Mouse (Mus musculus): ENCODE data around the gene Boll. TPM values are rescaled to one million over a fixed set of nuclear protein-coding genes. Genes with fewer than 3 reads are reported as not detected.
"Not testable (repeated sequence)": the region's sequence is repeated elsewhere in the genome, so short reads cannot be mapped to it uniquely, and the experiment has no call there.

Boll gene
- total RNA-seq (2021), result under 1 TPM in 1 of 2 experiments, not detected in 1; 0.26 TPM
- long read RNA-seq, experiment 1, result 0 reads
- long read RNA-seq, experiment 2, result 0 reads

DNA sequence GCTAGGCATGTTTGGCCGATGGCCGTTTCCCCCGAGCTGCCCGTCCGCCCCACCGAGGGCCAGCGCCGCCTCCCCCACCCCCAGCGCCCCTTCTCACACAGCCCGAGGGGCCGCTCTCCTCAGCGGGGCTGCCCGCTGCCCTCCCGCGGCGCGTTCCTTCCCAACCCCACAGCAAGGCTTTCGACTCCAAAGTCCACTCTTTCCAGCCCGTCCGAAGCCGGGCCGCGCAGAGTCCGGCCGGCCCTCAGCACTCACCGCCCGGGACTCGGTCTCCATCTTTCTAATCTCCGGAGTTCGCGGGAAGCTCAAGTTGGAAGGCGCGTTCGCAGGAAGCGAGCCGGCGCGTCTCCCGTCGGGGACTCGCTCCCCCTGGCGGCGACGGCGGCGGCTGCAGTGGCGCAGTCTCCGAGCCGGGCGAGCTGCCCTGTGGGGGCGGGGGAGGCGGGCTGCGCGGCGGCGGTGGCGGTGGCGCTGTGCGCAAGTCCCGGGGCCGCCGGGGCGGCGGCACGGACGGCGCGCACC is at the start of gene Boll:
TSS of gene Boll (minus strand) at position 426 of the 522 bp plus-strand sequence.
- DNase-seq (ENCODE audit: low spot score), result peak; percentile 38

DNA sequence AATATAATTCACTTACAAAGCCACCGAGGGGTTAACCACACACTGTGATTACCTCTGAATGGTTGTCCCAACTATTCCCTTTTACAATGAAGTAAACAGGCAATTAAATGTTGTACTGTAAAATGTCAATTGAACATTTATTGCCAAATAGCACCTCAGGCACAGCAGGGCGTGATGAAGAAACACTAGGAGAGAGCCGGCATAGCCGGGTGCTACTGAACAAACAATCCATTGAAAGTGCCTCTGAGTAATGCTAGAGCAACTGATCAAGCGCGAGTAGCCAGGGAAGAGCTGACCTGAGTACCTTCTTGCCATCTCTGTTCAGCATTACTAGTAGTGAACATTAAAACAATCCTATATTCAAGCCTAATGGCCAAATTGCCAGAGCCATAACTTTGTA is 49.3 kb upstream of the Boll start:
- no peak for DNase-seq (ENCODE audit: low spot score)

DNA sequence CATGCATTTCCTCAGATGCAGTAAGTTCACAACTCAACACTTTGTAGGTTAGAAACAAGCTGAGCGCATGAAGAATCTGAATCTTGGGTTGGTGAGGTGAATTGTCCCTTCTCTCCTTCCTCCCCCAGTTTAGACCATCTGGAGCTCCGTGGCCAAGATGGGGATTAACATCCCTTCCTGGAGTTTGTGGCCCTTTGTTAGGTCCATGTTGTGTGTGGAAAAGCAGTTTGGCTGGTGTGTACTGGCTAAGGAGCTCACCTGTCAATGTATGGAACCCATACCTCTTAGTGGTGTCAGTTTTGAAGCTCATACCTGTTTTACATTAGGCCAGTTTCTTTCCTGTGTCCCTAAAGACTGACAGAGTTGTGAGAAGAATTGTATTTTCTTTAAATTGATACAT is 47.8 kb upstream of the Boll start:
- no peak for DNase-seq (ENCODE audit: low spot score)

DNA sequence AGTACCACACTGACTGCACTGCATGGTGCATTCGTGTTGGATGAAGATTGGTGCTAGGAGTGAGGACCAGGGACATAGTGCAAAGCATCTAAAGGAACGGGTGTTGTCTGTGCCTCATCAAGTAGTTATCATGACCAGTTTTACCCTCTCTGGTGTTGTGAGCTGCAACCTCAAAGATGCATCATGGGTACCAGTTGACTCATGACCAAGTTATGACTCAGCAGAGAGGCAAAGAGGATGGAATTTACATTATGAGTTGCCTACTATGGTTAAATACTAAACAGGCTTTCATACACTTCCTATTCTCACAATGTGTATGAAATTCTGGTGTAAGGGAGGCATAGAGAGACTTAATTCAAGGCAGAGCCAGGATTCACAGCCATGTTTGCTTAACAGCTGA is 47.4 kb upstream of the Boll start:
- DNase-seq (ENCODE audit: low spot score), result no peak

DNA sequence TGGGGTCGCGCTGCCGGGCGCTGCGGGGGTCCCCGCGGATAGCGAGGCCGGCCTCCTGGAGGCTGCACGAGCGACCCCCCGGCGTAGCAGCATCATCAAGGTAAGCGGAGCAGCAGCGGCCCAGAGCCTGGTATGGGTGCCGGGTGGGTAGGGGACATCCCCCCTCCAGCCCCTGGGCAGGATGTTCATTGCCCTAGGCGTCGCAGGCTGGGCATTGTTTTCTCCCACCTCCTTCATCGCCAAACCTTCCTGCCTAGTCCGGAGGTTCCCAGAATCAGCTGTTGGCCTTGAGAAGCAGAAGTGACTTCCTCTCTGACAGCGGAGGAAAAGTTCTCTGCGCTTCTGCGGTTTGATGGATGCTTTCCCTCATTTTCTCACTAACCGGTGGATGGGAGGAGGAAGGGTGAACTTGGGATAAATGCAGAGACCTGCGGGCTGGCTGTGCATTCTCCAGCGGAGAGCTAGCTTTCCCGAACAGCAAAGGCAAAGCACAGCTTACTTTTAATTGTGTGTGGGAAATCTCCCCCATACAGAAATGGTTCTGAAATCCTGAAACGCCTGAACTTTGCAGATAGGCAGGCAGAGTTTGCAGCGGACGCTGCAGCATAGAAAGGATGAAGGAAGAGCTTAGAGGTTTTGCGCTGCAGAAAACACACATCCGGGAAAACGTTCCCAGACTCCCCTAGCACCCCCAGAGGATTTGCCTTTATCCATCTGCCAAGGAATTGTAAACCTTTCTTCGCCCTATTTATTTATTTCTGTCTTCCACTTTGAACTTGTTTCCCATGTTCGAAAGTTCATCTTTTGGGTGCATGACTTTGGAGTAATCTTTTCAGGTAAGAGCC is 43.5 kb upstream of the Boll start:
- DNase-seq (ENCODE audit: low spot score), result peak; percentile 6

DNA sequence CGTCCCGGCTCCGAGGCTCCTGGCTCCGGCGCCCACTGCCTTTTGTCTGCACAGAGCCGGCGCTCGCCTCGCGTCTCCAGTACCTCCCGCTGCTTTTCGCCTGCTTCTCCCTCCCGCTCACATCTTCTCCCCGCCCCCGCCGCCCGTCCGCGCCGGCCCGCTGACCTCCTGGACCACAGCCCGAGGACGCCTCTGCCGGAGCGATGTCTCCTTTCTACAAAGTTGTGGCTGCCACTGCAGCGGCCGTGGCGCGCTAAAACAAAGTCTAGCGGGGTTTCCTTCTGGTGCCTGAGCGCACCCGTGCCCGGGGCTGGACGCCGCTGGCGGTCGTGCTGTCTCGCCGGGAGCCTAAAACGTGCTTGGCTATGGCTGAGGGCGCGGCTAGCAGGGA is 42.7 kb upstream of the Boll start:
- peak; percentile 78 for DNase-seq (ENCODE audit: low spot score)

DNA sequence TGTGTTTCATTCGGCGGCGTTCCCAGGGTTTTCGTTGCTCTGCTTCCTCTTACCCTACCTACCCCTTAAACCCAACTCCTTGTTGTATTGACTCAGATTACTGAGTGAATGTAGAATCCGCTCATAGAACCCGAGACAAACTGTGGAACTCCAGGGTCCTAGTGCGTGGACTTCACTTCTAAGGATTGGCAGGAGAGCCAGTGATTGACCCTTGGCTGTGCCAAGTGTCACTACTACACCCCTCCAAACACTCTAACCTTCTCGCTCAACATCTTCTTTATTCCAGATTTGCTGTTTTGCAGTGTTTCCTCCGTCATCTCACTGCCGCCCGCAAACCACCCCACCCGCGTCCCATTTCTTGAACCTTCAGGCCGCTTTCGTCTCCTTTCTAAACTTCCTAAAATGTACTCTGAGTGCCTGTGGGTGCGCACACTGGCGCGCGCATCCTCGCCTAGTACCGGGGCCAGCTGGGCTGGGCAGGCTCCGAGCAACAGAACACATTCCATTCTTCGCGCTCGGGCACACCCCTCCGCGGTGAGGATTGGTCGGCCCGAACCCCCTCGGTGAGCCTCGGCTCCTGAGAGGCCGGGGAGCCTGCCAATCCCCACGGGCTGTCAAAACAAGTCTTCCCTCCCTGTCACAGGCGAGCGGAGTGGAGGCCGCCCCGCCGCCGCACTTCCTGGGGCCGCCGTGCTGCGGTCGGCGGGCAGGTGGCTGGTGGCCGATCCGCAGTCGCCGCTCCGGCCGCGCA is 42.2 kb upstream of the Boll start, which contains the start of gene Plcl1:
TSS of gene Plcl1 (plus strand) at position 650 of the 751 bp plus-strand sequence.
- peak; percentile 96 for DNase-seq (ENCODE audit: low spot score)

DNA sequence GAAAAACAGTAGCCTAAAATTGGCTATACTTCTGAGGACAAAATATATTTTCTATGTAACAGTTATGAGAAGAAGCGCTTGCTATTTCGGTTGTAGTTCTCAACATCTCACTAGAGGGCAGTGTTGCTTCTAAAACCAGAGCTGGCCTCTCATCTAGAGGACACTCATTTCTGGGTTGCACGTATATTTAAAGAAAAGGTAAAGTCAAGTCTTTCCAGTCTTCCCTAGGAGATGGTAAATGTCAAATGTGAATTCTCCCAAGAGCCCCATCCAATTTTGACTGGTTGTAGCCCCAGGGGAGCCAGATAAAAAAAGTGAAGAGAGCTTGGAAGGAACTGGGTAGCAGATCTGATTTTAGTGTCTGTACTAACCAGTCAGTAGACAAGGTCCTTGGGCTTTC is 41.2 kb upstream of the Boll start:
- peak; percentile 82 for DNase-seq (ENCODE audit: low spot score)

DNA sequence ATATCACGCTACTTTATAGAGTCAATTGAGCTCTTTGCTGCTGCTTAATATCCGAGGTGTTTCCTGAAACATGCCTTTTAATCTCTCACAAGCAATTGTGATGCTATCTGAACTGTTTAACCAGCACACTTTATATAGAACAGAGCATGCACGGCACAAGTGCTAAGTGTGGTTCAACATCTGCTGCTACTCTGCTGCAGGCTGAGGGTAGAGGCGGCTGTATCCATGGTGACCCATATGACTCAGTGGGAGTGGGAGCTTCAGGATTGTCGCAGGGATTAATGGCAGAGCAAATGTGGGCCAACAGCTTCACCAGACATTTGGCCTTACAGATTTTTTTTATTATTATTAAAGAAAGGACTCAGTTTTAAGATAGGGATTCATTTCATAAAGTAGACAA is 36.6 kb upstream of the Boll start:
- DNase-seq (ENCODE audit: low spot score), result no peak

DNA sequence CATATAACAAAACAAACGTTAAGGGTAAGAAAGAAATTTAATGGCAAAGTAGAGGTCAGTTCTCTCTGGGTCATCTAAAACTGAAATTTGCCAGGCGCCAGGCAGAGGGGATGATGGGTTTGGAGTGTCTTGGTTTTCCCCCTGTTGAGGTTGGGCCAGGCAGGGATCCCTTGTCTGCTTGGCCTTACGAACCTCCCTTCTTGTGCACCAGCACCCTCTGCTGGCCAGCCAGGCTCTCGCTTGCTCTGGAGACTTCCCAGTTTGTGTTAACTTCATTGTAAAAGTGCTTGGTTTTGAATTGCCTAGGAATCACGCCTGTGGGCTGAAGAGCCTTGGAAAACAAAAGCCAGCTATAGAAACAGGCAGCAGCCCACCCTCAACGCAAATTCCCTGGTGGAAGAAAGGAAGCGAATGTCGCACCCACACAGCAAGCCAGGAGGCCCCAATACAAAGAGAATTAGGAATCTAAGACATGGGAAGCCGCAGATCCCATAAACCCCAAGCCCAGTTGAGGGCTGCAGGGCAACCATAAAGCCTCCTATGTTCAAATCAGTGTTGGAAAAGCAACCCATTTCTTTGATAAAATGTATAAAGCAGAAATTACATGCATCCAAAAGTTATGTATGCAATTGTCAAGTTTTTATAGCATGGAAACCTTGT is 20.0 kb upstream of the Boll start:
- peak; percentile 77 for DNase-seq (ENCODE audit: low spot score)

DNA sequence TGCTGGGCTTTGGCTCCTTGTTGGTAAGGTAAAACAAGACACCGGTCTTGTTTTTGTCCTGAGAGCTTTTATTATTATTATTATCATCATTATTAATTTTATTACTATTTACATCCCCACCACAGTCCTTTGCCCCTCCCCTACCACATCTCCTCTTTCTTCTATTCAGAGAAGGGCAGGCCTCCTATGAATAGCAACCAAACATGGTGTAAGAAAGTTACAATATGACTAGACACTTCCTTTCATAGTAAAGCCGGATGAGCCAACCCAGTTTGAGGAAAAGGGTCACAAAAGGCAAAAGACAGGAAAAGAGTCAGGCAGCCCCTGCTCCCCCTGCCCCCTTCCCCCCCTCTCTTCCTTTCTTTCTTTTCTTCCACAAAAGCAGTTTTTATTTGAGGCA is 17.3 kb upstream of the Boll start:
- no peak for DNase-seq (ENCODE audit: low spot score)

DNA sequence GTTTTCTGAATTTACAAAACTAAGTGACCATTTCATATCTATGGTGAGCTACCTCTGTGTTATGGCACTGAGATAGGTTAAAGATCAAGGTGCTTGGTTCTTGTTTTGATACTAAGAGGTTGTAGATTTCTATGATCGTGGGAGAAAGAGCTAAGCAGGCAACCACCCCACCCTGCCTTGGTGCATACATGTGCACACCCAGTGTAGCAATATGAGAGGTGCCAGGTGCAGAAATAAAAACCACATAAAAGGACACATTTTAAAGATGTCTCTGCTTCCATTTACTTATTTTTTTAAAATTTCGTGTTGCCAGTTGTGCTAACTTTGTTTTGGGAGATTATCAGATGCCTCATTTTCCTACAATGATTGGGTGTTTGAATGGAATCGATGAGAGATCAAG is 9.4 kb upstream of the Boll start:
- DNase-seq (ENCODE audit: low spot score), result no peak

DNA sequence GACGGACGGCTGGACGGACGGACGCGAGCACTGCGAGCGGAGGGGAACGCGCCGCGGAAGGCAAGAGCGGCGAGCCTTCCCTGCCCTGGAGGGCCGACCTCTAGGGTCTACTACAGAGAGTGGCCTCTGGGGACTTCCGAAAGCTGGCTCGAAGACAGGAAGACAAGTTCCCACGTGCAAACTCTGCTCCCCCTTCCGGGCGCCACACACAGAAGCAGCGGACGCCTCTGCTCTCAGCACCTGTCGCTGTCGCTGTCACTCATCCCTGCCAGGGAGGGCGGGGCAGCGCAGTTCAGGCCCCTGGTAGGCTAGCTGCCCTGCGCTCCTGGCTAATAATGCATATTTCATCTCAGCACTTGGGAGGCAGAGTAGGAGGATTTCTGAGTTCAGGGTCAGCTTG is 317 bp upstream of the Boll start:
- DNase-seq (ENCODE audit: low spot score), result peak; percentile 21

DNA sequence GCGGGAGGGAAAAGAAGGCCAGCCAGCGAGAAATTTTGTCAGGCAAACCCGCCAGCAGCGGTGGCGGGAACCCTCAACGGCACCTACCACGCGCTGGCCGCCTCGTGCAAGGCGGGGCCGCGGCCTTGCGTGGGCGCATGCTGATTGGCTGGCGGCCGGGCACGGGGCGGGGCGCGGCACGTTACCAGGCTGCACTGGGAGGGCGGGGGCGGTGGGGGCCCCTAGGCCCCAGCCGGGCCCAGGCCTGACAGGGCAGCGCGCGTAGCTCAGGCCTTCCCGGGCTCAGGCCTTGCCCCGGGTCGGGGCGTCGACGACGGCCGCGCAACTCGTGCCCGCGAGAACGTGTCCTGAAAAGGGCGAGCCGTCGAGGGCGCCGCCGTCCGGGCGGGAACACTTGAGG is 635 bp downstream of the Boll start:
- no peak for DNase-seq (ENCODE audit: low spot score)

DNA sequence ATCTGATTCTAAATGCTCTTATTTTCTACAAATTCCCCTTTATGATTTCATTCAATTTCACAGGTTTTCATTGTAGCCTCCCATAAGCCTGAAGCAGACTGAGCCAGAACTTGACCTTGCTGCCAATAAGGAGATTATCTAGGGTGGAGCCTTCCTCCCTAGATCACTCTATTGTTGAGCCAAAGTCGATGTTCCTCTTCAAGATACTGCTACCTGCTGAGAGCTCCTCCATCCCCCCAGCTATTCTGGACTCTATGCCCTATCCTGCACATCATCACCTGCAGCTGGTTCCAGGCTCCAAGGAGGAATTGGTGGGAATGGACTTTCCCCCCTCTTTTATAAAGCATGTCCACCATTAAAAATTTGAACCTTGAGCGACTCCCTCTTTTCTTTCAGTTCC is 11.4 kb downstream of the Boll start:
- DNase-seq (ENCODE audit: low spot score), result not testable (repeated sequence)

DNA sequence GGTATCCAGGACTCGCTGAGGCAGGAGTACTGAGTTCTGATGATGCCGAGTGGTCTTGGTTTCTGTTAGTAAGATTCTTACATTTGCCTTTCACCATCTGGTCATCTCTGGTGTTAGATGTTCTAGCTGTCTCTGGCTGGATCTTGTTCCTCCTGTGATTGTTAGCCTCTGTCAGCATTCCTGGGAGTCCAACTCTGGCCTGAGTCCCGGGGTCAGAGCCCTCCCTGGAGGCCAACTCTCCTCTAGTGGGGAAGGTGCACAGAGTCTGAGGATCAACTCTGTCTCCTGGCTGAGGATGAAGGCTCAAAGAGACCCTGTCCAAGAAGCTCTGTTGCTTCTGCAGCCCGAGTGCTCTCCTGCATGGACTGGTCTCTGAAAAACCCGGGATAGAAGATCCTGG is 37.8 kb downstream of the Boll start:
- DNase-seq (ENCODE audit: low spot score), result not testable (repeated sequence)

DNA sequence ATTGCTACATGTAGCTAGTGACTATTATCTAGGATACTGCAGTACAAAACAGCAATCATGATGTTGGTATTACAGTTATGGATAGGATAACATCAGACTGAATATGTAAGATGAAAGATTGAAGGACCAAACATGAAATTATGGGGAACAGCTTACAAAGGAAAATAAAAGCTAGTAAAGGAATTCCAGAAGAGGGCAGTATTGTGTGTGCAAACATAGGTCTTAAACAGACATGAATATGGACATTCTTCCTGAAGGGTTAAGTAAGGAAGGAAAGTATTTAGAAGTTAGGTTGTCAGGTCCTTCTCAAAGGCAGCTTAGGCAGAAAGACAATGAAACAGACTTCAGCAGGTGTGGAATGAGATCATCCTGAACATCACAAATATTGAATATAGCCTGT is 62.2 kb downstream of the Boll start:
- no peak for DNase-seq (ENCODE audit: low spot score)

DNA sequence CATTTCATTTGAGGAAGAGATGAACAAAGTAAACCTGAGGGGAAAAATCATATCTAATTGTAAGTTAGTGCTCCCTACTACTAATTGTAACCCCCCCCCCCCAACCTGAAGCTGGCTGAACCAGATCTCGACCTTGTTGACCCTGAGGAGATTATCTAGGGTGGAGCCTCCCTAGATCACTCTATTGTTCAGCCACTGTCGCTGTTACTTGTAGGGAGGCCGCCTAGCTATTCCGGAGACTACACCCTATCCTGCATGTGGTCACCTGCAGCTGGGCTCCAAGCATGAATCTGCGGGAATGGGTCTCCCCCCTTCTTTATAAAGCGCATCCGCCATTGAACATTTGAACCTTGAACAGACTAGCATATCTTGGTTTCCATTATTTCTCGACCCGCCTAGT is 84.2 kb downstream of the Boll start:
- no peak for DNase-seq (ENCODE audit: low spot score)

DNA sequence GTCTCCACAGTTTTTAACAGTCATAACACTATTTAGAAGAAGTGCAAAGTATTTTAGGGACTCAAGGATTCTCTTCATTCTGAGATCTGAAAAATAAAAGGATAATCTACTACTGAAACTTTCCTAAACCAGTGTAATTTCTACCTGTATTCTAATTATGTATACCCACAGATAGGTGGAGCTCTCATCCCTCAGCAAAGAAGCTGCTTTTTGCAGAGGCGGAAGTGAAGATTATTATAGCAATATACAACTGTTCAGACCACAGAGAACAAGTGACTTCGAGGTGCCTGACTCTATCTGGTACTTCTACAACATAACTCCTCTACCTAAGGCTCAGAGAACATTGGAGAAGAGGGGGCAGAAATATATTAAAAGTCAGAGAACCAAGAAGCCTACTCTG is 97.8 kb downstream of the Boll start:
- no peak for DNase-seq (ENCODE audit: low spot score)

DNA sequence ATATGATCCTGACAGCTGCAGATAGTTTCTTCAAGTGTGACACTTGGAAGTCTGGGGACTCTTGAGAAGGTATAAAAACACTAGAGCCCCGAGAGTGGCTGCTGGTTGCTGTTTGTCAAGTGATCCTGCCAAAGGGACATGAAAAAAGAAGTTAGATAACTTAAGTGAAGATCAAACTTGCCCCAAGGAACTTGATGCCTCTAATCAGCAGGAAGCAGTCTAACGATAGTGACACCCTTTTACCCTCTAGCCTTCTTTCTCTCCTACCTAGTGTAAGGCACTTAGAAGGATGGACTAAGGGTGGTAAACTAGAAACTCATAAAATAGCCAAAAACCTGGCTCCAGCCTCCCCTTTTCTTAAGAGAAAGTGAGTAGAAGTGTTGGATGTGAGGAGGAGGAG is 98.9 kb downstream of the Boll start:
- no peak for DNase-seq (ENCODE audit: low spot score)

DNA sequence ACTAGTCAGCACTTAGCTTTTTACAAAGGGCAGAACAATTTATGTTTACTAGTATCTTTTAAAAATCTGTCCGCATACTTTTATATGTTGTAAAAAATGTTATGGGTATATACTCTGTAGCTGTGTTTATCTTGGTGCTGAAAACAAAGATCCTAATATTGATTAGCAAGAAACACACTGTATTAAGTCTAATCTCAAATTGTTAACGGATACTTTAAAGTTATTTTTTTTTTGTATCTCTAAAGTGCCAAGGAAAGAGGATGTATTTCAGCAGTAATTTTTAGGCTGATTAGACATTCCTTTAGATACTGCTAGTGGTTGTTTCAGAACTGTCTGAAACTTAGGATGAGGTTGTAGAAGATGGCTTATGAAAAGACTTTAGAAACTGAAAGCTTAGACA is 116.9 kb downstream of the Boll start:
- DNase-seq (ENCODE audit: low spot score), result no peak

DNA sequence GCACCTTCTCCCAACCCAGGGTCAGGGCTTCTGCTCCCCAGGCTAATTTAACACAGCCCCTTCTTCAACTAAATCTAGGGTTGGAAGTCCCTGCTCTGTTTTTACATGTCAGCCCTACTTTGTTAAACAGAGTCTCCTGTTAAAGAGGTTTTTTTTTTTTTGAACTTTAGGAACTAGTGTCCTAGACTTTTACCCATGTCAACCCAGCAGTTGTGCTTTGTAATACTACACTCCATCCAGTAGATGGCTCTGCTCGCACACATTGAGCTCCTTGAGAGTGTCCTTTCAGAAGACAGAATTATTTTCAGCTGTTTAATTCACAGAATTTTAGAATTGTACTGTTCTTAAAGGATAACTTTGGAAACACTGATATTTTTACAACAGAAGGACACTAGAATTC is 124.0 kb downstream of the Boll start:
- DNase-seq (ENCODE audit: low spot score), result peak; percentile 52

All from gastrocnemius, adult 18-20 months (tissue).